In genomic region chr9:67509510-67509909, GRCm38 (mm10) we compare ENCODE assay signal across 24 mouse cellular contexts. TPM values are rescaled to one million over a fixed set of nuclear protein-coding genes. Genes with fewer than 3 reads are reported as not detected.
A peak's percentile ranks its signal among the peaks of the same experiment; 100 is the strongest.
DNase-seq lines count a peak whose midpoint lies in the region; ATAC-seq lines count a peak whose summit lies in the region.
"Had no signal": no experiment of that assay in that cellular context is flagged by ENCODE, and none has a peak within 500 bp of the region (broad histone marks: within the 10 kb centered on the region; RNA-seq: fewer than 3 reads in every experiment).

No protein-coding gene starts in this region.

- peaks cover 5% of the 10 kb centered on the region; the same call in 1 of the 2 replicates for H3K9me3 ChIP-seq in lung, embryonic 16.5 days (ENCODE audit: control insufficient read depth, low read length)
- H3K9me3 ChIP-seq in embryonic facial prominence, embryonic 10.5 days: no peaks in the 10 kb centered on the region
- no peaks in the 10 kb centered on the region for H3K9me3 ChIP-seq in midbrain, embryonic 14.5 days (ENCODE audit: control insufficient read depth, low read length)
- 0 out of 2 replicates have a peak, but pooled peaks cover 5% of the 10 kb centered on the region for H3K9me3 ChIP-seq in forebrain, embryonic 12.5 days
- H3K9me3 ChIP-seq: embryonic facial prominence, embryonic 13.5 days; heart, embryonic 10.5 days; hindbrain, embryonic 12.5 days had no signal

- H3K36me3 ChIP-seq in lung, embryonic 16.5 days (ENCODE audit: control insufficient read depth, insufficient read depth, low read length): no peaks in the 10 kb centered on the region
- H3K36me3 ChIP-seq in embryonic facial prominence, embryonic 10.5 days (replicated peaks): peaks cover 9% of the 10 kb centered on the region
- H3K36me3 ChIP-seq in midbrain, embryonic 14.5 days (ENCODE audit: control insufficient read depth, insufficient read depth, low read length): no peaks in the 10 kb centered on the region
- H3K36me3 ChIP-seq in forebrain, embryonic 12.5 days (replicated peaks): no peaks in the 10 kb centered on the region
- H3K36me3 ChIP-seq: embryonic facial prominence, embryonic 13.5 days; hindbrain, embryonic 12.5 days had no signal

- H3K4me1 ChIP-seq in lung, embryonic 16.5 days (replicated peaks; ENCODE audit: control insufficient read depth, insufficient read depth, low read length): 0 out of 2 replicates have a peak, but pooled peaks cover under 1% of the 10 kb centered on the region
- peaks cover 30% of the 10 kb centered on the region for H3K4me1 ChIP-seq in embryonic facial prominence, embryonic 10.5 days
- no peaks in the 10 kb centered on the region for H3K4me1 ChIP-seq in midbrain, embryonic 14.5 days (ENCODE audit: control insufficient read depth, insufficient read depth, low read length)
- no peaks in the 10 kb centered on the region for H3K4me1 ChIP-seq in forebrain, embryonic 12.5 days
- H3K4me1 ChIP-seq: hindbrain, embryonic 12.5 days had no signal

- peak; percentile 23; the same call in 1 of the 2 replicates for ATAC-seq in lung, embryonic 16.5 days (ENCODE audit: low read depth)
- ATAC-seq in midbrain, embryonic 14.5 days (ENCODE audit: low FRiP score, low TSS enrichment): no peak
- no peak for ATAC-seq in forebrain, embryonic 12.5 days (ENCODE audit: low FRiP score)
- ATAC-seq: activated CD4-positive, CD25-positive, alpha-beta regulatory T cell, adult 4 months; forebrain, embryonic 14.5 days; hindbrain, embryonic 16.5 days; inflammation-experienced regulatory T-cells, adult 6 months; Patski had no signal

- no peaks in the 10 kb centered on the region for H3K27me3 ChIP-seq in lung, embryonic 16.5 days (ENCODE audit: control insufficient read depth, insufficient read depth, low read depth, low read length)
- no peaks in the 10 kb centered on the region for H3K27me3 ChIP-seq in embryonic facial prominence, embryonic 10.5 days (replicated peaks; ENCODE audit: low read depth, poor library complexity, severe bottlenecking)
- H3K27me3 ChIP-seq in midbrain, embryonic 14.5 days (ENCODE audit: control insufficient read depth, insufficient read depth, low read length): no peaks in the 10 kb centered on the region
- no peaks in the 10 kb centered on the region for H3K27me3 ChIP-seq in forebrain, embryonic 12.5 days
- H3K27me3 ChIP-seq: embryonic facial prominence, embryonic 13.5 days; hindbrain, embryonic 12.5 days; Patski had no signal

- WGBS in lung, embryonic 16.5 days: 15% methylated on average over 3 of the region's 3 CpGs
- 46% methylated on average over 3 of the region's 3 CpGs for WGBS in embryonic facial prominence, embryonic 10.5 days
- WGBS in midbrain, embryonic 14.5 days: 82% methylated on average over 3 of the region's 3 CpGs
- WGBS in forebrain, embryonic 12.5 days: 77% methylated on average over 3 of the region's 3 CpGs

- H3K9ac ChIP-seq in lung, embryonic 16.5 days (ENCODE audit: low read length): no peak overlapping the region
- H3K9ac ChIP-seq in midbrain, embryonic 14.5 days (replicated peaks; ENCODE audit: low read length): no peak overlapping the region
- no peak overlapping the region for H3K9ac ChIP-seq in forebrain, embryonic 12.5 days
- H3K9ac ChIP-seq: embryonic facial prominence, embryonic 13.5 days; hindbrain, embryonic 12.5 days had no signal

- no peak overlapping the region for H3K4me3 ChIP-seq in lung, embryonic 16.5 days (ENCODE audit: low read length)
- no peak overlapping the region for H3K4me3 ChIP-seq in embryonic facial prominence, embryonic 10.5 days
- H3K4me3 ChIP-seq in midbrain, embryonic 14.5 days (replicated peaks; ENCODE audit: low read depth, low read length): no peak overlapping the region
- no peak overlapping the region for H3K4me3 ChIP-seq in forebrain, embryonic 12.5 days (replicated peaks)
- H3K4me3 ChIP-seq: embryonic facial prominence, embryonic 13.5 days; heart, embryonic 10.5 days; hindbrain, embryonic 12.5 days had no signal

- H3K4me2 ChIP-seq in lung, embryonic 16.5 days (ENCODE audit: low read depth, low read length): no peak overlapping the region
- H3K4me2 ChIP-seq in midbrain, embryonic 14.5 days (ENCODE audit: low read length): no peak overlapping the region
- H3K4me2 ChIP-seq in forebrain, embryonic 12.5 days: no peak overlapping the region
- H3K4me2 ChIP-seq: embryonic facial prominence, embryonic 13.5 days; hindbrain, embryonic 12.5 days had no signal

- peak; percentile 26 for DNase-seq in embryo, embryonic 10.5 days (ENCODE audit: low spot score)
- no peak for DNase-seq in embryo, embryonic 10 days (ENCODE audit: low spot score)
- no peak for DNase-seq in lung, postnatal 4 days
- DNase-seq in embryonic facial prominence, embryonic 10.5 days (ENCODE audit: low spot score): peak; percentile 28
- DNase-seq in midbrain, embryonic 14.5 days: no peak
- DNase-seq: adrenal gland, postnatal 14 days; B cell, adult 2 months; cerebellum, adult 11-12 months; cerebellum, adult 9-10 months; cerebellum, postnatal 25 days; gastrocnemius, postnatal 36 days; heart, adult 11 months; heart, postnatal 10 days; heart, postnatal 4 days had no signal

- no peak overlapping the region for H3K27ac ChIP-seq in lung, embryonic 16.5 days (ENCODE audit: low read length)
- H3K27ac ChIP-seq in embryonic facial prominence, embryonic 10.5 days (replicated peaks): no peak overlapping the region
- H3K27ac ChIP-seq in midbrain, embryonic 14.5 days (replicated peaks; ENCODE audit: low read depth, low read length): no peak overlapping the region
- no peak overlapping the region for H3K27ac ChIP-seq in forebrain, embryonic 12.5 days
- H3K27ac ChIP-seq: embryonic facial prominence, embryonic 13.5 days; heart, embryonic 10.5 days; hindbrain, embryonic 12.5 days had no signal

RNA-seq across cellular contexts. Expression of gene Tln2, which starts 50.0 kb away (rescaled TPM):
- 9.9 and 11.1 TPM in 2 replicates for polyA plus RNA-seq in lung, embryonic 16.5 days (2015; fragmentation: Nextera tagmentation; extraction: Ambion mirVana)
- 36.2 and 40.7 TPM in 2 replicates for polyA plus RNA-seq in embryonic facial prominence, embryonic 10.5 days (2016; fragmentation: Nextera tagmentation; extraction: Ambion mirVana)
- 19.3 and 23.8 TPM in 2 replicates for polyA plus RNA-seq in midbrain, embryonic 14.5 days (2014; fragmentation: Nextera tagmentation; extraction: Ambion mirVana)
- 17.3 and 17.5 TPM in 2 replicates for polyA plus RNA-seq in forebrain, embryonic 12.5 days (2016; fragmentation: Nextera tagmentation; extraction: Ambion mirVana)

Comparison
In these comparisons a context has a peak if more than half of its experiments do, and no peak if none do; other contexts are left out.
1. DNase-seq: peak in embryo, embryonic 10.5 days (single experiment) and embryonic facial prominence, embryonic 10.5 days (single experiment); none in embryo, embryonic 10 days (single experiment), lung, postnatal 4 days (0 of 2) and midbrain, embryonic 14.5 days (single experiment).